Mouse (Mus musculus) limb, embryonic 13.5 days (tissue): ENCODE measurements around the gene Olfr1371. TPM values are rescaled to one million over a fixed set of nuclear protein-coding genes. Genes with fewer than 3 reads are reported as not detected.
"Not testable (repeated sequence)": the region's sequence is repeated elsewhere in the genome, so short reads cannot be mapped to it uniquely, and the experiment has no call there.

Source experiments
- ATAC-seq: fragments of 200-750 bp; cut with Nextera tagmentation; 2 replicates; pipeline ENCODE4 v1.8.0; 2017; ENCODE audit warnings: low read depth, moderate number of reproducible peaks, moderate TSS enrichment; ENCODE audit not compliant: low FRiP score
- H3K27ac ChIP-seq: fragments of 300-500 bp; sonication (generic); 2 replicates; pipeline ENCODE4 v1.5.1; 2015; ENCODE audit warnings: inconsistent platforms, mild to moderate bottlenecking, moderate library complexity
- H3K27me3 ChIP-seq: fragments of 300-500 bp; sonication (generic); 2 replicates; pipeline ENCODE4 v1.6.1; 2015; ENCODE audit warnings: mild to moderate bottlenecking, inconsistent platforms
- H3K36me3 ChIP-seq: fragments of 300-500 bp; sonication (generic); 2 replicates; pipeline ENCODE4 v1.6.1; 2015; ENCODE audit warnings: inconsistent platforms, mild to moderate bottlenecking, moderate library complexity
- H3K4me1 ChIP-seq: fragments of 300-500 bp; sonication (generic); 2 replicates; pipeline ENCODE4 v1.6.1; 2015; ENCODE audit warnings: inconsistent platforms
- H3K4me2 ChIP-seq: fragments of 300-500 bp; sonication (generic); replicated peaks from 2 replicates; pipeline ENCODE4 v1.6.1; 2015; ENCODE audit warnings: inconsistent platforms, mild to moderate bottlenecking, moderate library complexity
- H3K4me3 ChIP-seq: fragments of 300-500 bp; sonication (generic); 2 replicates; pipeline ENCODE4 v1.5.1; 2015; ENCODE audit warnings: moderate library complexity, mild to moderate bottlenecking, inconsistent platforms
- H3K9ac ChIP-seq: fragments of 300-500 bp; sonication (generic); 2 replicates; pipeline ENCODE4 v1.6.1; 2015; ENCODE audit warnings: mild to moderate bottlenecking, inconsistent platforms
- H3K9me3 ChIP-seq: fragments of 300-500 bp; sonication (generic); 2 replicates; pipeline ENCODE4 v1.6.1; 2016; ENCODE audit warnings: inconsistent platforms
- WGBS: fragments of 180-500 bp; shearing (Covaris S2); methylation state at CpG from one replicate; pipeline ENCODE4 v1.1.7; 2015; 5-methylcytosine and 5-hydroxymethylcytosine counted together
- polyA plus RNA-seq: library from polyadenylated mRNA; unstranded; fragments of >200 nt; fragmentation: Nextera tagmentation; extraction: Ambion mirVana; gene quantifications from 2 replicates; pipeline ENCODE4 v1.2.1, GENCODE M21; 2015

Olfr1371 gene
- polyA plus RNA-seq, 1 experiment from 2014 or later: not detected

DNA sequence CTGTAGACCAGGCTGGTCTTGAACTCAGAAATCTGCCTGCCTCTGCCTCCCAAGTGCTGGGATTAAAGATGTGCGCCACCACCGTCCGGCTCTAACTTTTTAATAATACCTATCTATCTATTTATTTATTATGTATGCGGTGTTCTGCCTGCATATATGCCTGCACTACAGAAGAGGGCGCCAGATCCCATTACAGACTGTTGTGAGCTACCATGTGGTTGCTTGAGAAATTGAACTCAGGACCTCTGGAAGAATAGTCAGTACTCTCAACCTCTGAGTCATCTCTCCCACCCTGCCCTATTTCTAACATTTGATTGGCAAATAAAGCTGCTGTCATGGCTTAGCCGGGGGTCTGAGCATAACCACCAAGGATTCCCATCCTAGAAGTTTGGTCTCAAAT lies 9.1 kb upstream of the Olfr1371 start:
- no peak overlapping the region for H3K4me3 ChIP-seq
- no peaks in the 10 kb centered on the region for H3K9me3 ChIP-seq
- no peaks in the 10 kb centered on the region for H3K36me3 ChIP-seq
- no peak for ATAC-seq
- no peak overlapping the region for H3K4me2 ChIP-seq
- 0 out of 2 replicates have a peak, but pooled peaks cover 6% of the 10 kb centered on the region for H3K4me1 ChIP-seq
- no peak overlapping the region for H3K27ac ChIP-seq
- H3K27me3 ChIP-seq: peaks cover 12% of the 10 kb centered on the region; the same call in 1 of the 2 replicates
- no peak overlapping the region for H3K9ac ChIP-seq
- WGBS: 71% methylated on average over 6 of the region's 6 CpGs

DNA sequence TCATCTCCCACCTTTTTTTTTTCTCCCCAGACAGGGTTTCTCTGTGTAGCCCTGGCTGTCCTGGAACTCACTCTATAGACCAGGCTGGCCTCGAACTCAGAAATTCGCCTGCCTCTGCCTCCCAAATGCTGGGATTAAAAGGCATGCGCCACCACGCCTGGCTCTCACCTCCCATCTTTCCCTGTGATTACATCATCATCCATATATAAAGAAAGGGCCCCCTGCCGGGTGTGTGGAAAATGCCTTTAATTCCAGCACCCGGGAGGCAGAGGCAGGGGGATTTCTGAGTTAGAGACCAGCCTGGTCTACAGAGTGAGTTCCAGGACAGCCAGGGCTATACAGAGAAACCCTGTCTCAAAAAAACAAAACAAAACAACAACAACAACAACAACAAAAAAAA lies 8.1 kb upstream of the Olfr1371 start:
- 89% methylated on average over 6 of the region's 6 CpGs for WGBS
- not testable (repeated sequence) for H3K27ac ChIP-seq, H3K4me1 ChIP-seq, H3K4me2 ChIP-seq, H3K9ac ChIP-seq, H3K36me3 ChIP-seq, H3K4me3 ChIP-seq, ATAC-seq, H3K9me3 ChIP-seq
- H3K27me3 ChIP-seq: peaks cover 12% of the 10 kb centered on the region; the same call in 1 of the 2 replicates

DNA sequence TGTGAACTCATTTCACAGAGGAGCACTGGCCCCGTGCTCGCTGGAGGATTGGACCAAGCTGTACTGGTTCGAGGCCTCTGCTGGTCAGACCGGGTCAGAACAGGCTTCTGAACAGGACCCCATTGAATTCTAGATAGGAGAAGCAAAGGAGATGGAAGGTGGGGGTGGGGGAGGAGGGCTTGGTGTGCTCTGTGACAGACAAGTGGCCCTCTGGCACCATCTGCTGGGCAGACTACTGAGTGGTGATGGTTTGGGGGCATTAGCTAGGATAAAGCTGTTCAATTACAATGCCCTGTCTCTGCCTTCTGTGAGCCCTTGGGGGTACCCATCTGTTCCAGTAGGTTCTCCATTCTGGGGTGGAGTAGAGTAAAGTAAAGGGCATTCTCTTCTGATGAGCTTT lies 6.5 kb upstream of the Olfr1371 start:
- Histone ChIP-seq H3K27ac (no peak overlapping the region), H3K9ac (no peak overlapping the region), H3K4me1 (0 out of 2 replicates have a peak, but pooled peaks cover 6% of the 10 kb centered on the region), H3K9me3 (no peaks in the 10 kb centered on the region), H3K36me3 (no peaks in the 10 kb centered on the region), H3K4me3 (no peak overlapping the region), H3K27me3 (peaks cover 12% of the 10 kb centered on the region; the same call in 1 of the 2 replicates), H3K4me2 (peak overlapping the region; percentile 39; the same call in 1 of the 2 replicates)
- WGBS: 9% methylated on average over 4 of the region's 4 CpGs
- no peak for ATAC-seq

DNA sequence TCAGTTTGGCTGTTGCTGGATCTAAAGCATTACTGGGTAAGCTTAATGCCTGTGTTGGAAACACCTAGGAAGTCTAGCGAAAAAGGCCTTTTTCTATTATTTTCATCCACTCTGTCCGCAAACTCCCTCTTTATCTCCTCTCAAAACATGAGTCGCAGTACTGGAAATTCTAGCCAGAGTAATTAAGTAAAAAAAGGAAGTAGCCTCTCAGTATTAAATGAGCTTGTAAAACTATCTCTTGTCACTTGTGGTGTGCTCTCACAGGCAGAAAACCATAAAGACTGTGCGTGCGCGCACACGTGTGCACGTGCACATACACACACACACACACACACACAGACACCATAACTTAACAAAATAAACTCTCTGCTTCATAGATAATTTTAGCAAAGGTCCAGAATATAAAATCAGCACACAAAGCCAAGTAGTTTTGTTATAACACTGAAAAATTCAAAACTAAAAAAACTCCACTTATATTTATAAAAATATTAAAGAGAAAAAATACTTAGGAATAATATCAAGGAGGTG lies 17.2 kb downstream of the Olfr1371 start:
- WGBS: 87% methylated on average over 8 of the region's 8 CpGs
- H3K4me2 ChIP-seq, H3K27me3 ChIP-seq, H3K4me3 ChIP-seq, H3K27ac ChIP-seq, ATAC-seq, H3K9ac ChIP-seq, H3K36me3 ChIP-seq, H3K4me1 ChIP-seq, H3K9me3 ChIP-seq: not testable (repeated sequence)

DNA sequence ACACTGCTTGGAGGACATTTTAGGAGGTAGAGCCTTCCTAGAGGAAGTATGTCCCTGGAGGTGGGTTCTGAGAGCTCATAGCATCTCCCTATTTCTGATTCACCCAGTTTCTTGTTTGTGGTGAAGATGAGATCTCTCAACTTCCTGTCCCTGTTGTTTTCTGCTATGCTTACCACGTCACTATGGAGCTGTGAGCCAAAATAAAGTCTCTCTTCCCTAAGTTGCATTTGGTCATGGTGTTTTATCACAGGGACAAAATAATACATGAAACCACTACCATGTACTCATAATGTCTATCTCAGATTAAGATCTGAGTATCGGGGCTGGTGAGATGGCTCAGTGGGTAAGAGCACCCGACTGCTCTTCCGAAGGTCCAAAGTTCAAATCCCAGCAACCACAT lies 33.1 kb downstream of the Olfr1371 start:
- not testable (repeated sequence) for H3K36me3 ChIP-seq, H3K4me2 ChIP-seq, H3K9me3 ChIP-seq, ATAC-seq, H3K4me3 ChIP-seq, H3K4me1 ChIP-seq, H3K27me3 ChIP-seq, H3K27ac ChIP-seq, H3K9ac ChIP-seq
- WGBS: 90% methylated on average over 4 of the region's 4 CpGs

DNA sequence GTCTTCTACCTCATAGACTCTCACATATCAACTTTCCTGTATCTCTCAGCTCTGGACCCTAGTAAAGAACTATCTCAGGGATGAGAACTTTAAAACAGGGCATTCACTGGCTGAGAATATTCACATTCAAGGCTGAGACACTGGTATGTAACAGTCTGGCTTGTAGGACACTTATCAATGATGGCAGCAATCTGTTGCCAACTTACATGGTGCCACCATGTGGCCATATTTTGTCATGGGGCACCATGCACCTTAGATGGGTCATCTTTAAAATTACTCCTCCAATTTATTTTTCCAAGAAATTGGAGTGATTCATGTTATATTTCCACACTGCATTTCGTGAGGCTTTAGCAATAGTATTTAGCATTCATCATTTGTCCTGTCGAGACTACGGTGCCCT lies 33.9 kb downstream of the Olfr1371 start:
- H3K27ac ChIP-seq, H3K27me3 ChIP-seq, H3K36me3 ChIP-seq, H3K4me2 ChIP-seq, H3K4me1 ChIP-seq, H3K9ac ChIP-seq, H3K4me3 ChIP-seq, H3K9me3 ChIP-seq, ATAC-seq: not testable (repeated sequence)
- WGBS: 83% methylated on average over 2 of the region's 3 CpGs

DNA sequence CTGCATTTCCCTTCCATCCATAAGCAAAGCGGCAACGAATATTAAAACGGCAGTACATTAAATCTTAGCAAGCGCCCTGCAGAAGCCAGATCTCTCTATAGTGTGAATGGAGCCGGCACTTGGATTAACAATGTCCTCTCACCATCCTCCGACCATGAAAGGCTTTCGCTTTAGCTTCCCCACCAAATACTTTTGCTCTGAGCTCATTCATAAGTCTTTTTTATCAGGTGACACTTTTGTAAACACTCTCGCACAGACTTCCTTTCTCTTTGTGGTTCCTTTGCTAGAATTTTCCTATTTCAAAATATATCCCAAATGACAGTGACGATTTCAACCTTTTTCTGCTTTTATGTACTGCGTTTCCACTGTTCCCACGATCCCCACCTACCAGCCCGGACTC lies 45.3 kb downstream of the Olfr1371 start:
- no peak overlapping the region for H3K27ac ChIP-seq
- ATAC-seq: no peak

DNA sequence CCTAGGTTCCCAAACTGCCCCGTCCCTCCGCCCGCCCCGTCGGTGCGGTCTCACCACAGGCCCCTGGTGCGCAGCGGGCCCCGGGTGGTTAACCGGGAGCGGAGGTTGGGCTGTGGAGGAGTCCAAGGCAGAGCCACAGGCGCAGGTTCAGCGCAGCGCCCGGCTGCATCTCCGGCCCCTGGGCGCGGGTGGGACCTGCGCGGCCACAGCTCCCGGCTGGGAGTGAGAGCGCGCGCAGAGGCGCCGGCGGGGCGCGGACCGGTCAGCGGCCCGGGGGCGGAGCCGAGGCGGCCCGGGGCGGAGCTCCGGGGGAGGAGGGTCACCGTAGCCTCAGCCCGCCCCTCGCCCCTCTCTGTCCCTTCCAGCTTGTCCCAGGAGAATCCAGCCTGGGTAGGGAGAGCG lies 45.9 kb downstream of the Olfr1371 start:
- H3K27me3 ChIP-seq: peaks cover 73% of the 10 kb centered on the region

More for the DNA sequence above, 45.3 kb downstream of the Olfr1371 start:
- no peaks in the 10 kb centered on the region for H3K9me3 ChIP-seq
- 0 out of 2 replicates have a peak, but pooled peaks cover 3% of the 10 kb centered on the region for H3K4me1 ChIP-seq
- peaks cover 68% of the 10 kb centered on the region for H3K27me3 ChIP-seq
- 23% methylated on average over 12 of the region's 12 CpGs for WGBS
- H3K36me3 ChIP-seq: no peaks in the 10 kb centered on the region
- H3K9ac ChIP-seq: peak overlapping the region; percentile 45
- H3K4me2 ChIP-seq: peak overlapping the region; percentile 70
- peak overlapping the region; percentile 48 for H3K4me3 ChIP-seq

DNA sequence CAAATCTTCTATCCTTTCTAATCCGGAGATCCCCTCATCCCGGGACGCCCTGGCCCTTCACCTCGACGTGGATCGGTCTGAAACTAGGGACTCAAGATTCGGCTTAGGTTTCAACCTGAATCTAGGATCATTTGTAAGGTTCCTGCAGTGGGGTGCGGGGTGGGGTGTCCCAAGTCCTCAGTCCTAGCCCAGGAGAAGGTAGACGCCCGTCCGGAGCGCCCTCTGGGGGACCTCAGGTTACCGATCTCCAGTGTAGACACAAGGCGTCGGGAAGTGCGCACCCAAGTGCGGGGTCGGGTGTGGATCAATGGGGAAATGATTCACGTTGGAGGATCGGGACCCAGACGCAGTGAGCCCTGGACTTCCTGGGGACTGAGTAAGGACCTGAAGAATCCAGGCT lies 46.7 kb downstream of the Olfr1371 start:
- Histone ChIP-seq H3K27me3 (peaks cover 68% of the 10 kb centered on the region), H3K36me3 (no peaks in the 10 kb centered on the region), H3K4me1 (0 out of 2 replicates have a peak, but pooled peaks cover 3% of the 10 kb centered on the region), H3K27ac (no peak overlapping the region), H3K4me2 (peak overlapping the region; percentile 70), H3K9me3 (no peaks in the 10 kb centered on the region), H3K4me3 (peak overlapping the region; percentile 48), H3K9ac (no peak overlapping the region)
- no peak for ATAC-seq
- under 1% methylated on average over 21 of the region's 21 CpGs for WGBS

More for the DNA sequence above, 45.9 kb downstream of the Olfr1371 start:
- 0% methylated on average over 15 of the region's 42 CpGs for WGBS
- not testable (repeated sequence) for H3K4me1 ChIP-seq, H3K27ac ChIP-seq, H3K36me3 ChIP-seq, H3K9me3 ChIP-seq
- Histone ChIP-seq H3K9ac (peak overlapping the region; percentile 50), H3K4me2 (peak overlapping the region; percentile 70), H3K4me3 (peak overlapping the region; percentile 48)
- ATAC-seq: peak; percentile 69; the same call in 1 of the 2 replicates

DNA sequence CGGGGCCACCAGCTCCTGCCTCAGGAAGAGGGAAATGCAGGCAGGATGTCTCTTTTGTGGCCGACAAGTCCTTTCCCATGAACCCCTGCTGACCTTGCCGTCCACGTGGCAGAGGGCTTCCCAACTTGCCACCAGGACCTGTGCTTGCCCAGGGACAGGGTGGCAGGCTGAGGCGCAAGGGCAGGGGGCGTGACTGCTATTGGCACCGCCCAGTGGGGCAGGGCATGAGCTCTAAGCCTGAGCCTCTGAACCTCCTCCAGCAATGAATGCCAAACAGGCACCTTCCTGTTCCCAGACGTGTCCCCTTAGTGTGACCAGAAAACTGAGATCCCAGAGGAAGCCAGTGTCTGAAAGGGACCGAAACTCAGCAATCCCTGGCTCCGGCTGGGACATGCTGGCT lies 49.9 kb downstream of the Olfr1371 start:
- Histone ChIP-seq H3K4me3 (no peak overlapping the region), H3K9me3 (no peaks in the 10 kb centered on the region)
- WGBS: 34% methylated on average over 10 of the region's 10 CpGs

More for the DNA sequence above, 49.9 kb downstream of the Olfr1371 start:
- Histone ChIP-seq H3K4me2 (no peak overlapping the region), H3K36me3 (no peaks in the 10 kb centered on the region), H3K9ac (no peak overlapping the region), H3K27ac (no peak overlapping the region), H3K4me1 (0 out of 2 replicates have a peak, but pooled peaks cover 3% of the 10 kb centered on the region), H3K27me3 (peaks cover 44% of the 10 kb centered on the region)
- no peak for ATAC-seq

Other genes with a start within 250 kb of the Olfr1371 start
- 101 and 109 TPM in 2 replicates for gene Cdkn2aipnl, start 246.3 kb downstream of the Olfr1371 start, polyA plus RNA-seq
- 252 and 263 TPM in 2 replicates for gene Ube2b, start 213.2 kb downstream of the Olfr1371 start, polyA plus RNA-seq
- 12.7 and 13.4 TPM in 2 replicates for gene Cdkl3, start 209.8 kb downstream of the Olfr1371 start, polyA plus RNA-seq
- 78.4 and 81.1 TPM in 2 replicates for gene Ppp2ca, start 115.3 kb downstream of the Olfr1371 start, polyA plus RNA-seq
- gene Olfr1373, start 68.5 kb downstream of the Olfr1371 start, polyA plus RNA-seq: not detected in 2 replicates
- gene Skp1a, start 18.0 kb upstream of the Olfr1371 start, polyA plus RNA-seq: 926 and 931 TPM in 2 replicates
- gene Tcf7, start 69.0 kb upstream of the Olfr1371 start, polyA plus RNA-seq: 8.0 and 8.5 TPM in 2 replicates
- 240 and 244 TPM in 2 replicates for gene Vdac1, start 146.9 kb upstream of the Olfr1371 start, polyA plus RNA-seq
- gene 9530068E07Rik, start 182.4 kb upstream of the Olfr1371 start, polyA plus RNA-seq: 192 and 205 TPM in 2 replicates